In the genomic region with DNA sequence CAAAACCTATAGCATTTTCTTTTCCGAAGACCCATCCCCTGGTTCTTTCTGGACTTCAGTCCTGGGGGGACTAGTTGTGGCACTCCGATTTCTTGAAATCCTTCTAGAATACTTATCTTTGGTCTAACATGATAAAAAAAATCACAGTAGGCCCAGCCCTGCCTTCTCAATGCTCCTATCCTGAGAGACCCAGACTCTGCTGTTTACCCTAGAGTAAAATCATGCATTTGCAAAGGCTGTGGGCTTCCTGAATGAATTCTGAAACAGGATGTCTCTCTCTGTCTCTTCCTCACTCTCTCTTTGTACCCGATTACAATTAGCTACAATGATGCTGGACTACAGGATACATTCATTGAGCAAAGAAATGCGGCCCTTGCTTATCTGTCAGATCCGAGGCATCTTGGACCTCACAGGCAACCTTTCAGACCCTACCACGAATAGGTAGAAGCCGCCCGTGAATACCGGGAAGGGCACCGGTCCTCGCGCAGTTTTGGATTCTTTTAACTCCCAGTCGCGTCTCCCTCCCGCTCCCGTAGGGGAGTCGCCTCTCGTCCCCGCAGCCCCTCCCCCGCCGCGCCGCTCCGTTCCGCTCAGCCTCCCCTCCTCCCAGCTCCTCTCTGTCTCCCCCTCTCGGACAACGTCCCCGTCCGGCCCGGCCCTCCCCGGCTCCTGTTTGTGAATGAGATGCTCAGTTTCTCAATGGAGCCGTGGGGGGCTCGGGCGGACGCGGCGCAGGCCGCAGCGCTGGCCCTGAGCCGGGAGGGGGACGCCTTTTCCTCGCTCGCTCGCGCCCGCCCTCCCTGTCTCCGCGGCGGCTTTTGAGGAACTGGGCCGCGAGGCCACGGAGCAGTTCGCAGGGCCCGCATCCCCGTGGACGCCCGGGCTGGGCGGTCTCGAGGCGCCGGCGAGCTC, we compare ENCODE assay signal across 8 mouse cellular contexts. TPM values are rescaled to one million over a fixed set of nuclear protein-coding genes. Genes with fewer than 3 reads are reported as not detected.
DNase-seq lines count a peak whose midpoint lies in the region.

A gene (plus strand): TSS at position 638 of the 912 bp plus-strand sequence.

- peaks cover 26% of the 10 kb centered on the region for H3K4me1 ChIP-seq in megakaryocyte, embryonic 14.5 days

- H3K9me3 ChIP-seq in megakaryocyte, embryonic 14.5 days: no peaks in the 10 kb centered on the region

- H3K4me3 ChIP-seq in megakaryocyte, embryonic 14.5 days (replicated peaks): peak within 1 kb of the TSS; percentile 95

- DNase-seq in adrenal gland, adult 2 months: peak; percentile 96
- DNase-seq in embryo, embryonic 10.5 days (ENCODE audit: low spot score): peak; percentile 93
- peak; percentile 92 for DNase-seq in gastrocnemius, postnatal 14 days
- DNase-seq in induced T-regulatory cell, adult 2 months (ENCODE audit: low read depth): peak; percentile 86
- peak; percentile 61 to 74 for DNase-seq in left cerebral cortex, adult 8-10 months (ENCODE audit: low spot score in 2 of 2)
- DNase-seq in right cerebral cortex, postnatal 10 days (ENCODE audit: low spot score in 2 of 2): peak; percentile 92 to 93
- DNase-seq in urinary bladder, postnatal 4 days (ENCODE audit: low spot score in 2 of 2): peak; percentile 87 to 93

- H3K36me3 ChIP-seq in megakaryocyte, embryonic 14.5 days (replicated peaks; ENCODE audit: low read length): no peaks in the 10 kb centered on the region

- H3K27me3 ChIP-seq in megakaryocyte, embryonic 14.5 days (replicated peaks): peaks cover 8% of the 10 kb centered on the region

- intact Hi-C loops in gastrocnemius, postnatal 14 days (cut with DNase I; ENCODE audit: low total_unique reads): no loop called here

RNA-seq across cellular contexts. Expression of the gene that starts here (rescaled TPM):
- total RNA-seq in adrenal gland, adult 2 months (2021): 10 to 100 TPM; 37.2 to 47.6 TPM
- polyA plus RNA-seq in adrenal gland, adult 2 months (2012; rRNA removed): 134 and 145 TPM in 2 replicates
- 1 to 10 TPM; 8.6 to 9.2 TPM for total RNA-seq in gastrocnemius, postnatal 14 days (2021)
- total RNA-seq in left cerebral cortex, adult 8-10 months (2022): 10 to 100 TPM; 24.8 to 30.6 (median 25.6) TPM
- polyA plus RNA-seq in megakaryocyte, embryonic 14.5 days (2012; ENCODE audit: insufficient read depth, low replicate concordance): 3.5 TPM in 1 of 2 replicates, not detected in the other

Comparison
In these comparisons a context has a peak if more than half of its experiments do, and no peak if none do; other contexts are left out.
1. Peak in every context shown above with its lines: DNase-seq and H3K4me3 ChIP-seq.
2. RNA of the gene that starts here (polyA plus RNA-seq): 134 to 145 TPM in adrenal gland, adult 2 months; 3.5 TPM in megakaryocyte, embryonic 14.5 days; every median in the first group is over 10 times any median in the second.